Mouse (Mus musculus) ES-Bruce4 (cell line): ENCODE data around the gene Pdzph1.

ENCODE experiments used
- CTCF ChIP-seq: IDR thresholded peaks from one replicate; pipeline ENCODE4 v1.8.1; 2011; ENCODE audit warnings: low read depth, low read length
- EP300 ChIP-seq: IDR thresholded peaks from 2 replicates; pipeline ENCODE4 v1.6.1; 2011; ENCODE audit warnings: low read depth, low read length; ENCODE audit not compliant: insufficient read depth
- POLR2A ChIP-seq: IDR thresholded peaks from one replicate; pipeline ENCODE4 v1.8.1; 2011; ENCODE audit warnings: low read length; ENCODE audit not compliant: insufficient read depth

DNA sequence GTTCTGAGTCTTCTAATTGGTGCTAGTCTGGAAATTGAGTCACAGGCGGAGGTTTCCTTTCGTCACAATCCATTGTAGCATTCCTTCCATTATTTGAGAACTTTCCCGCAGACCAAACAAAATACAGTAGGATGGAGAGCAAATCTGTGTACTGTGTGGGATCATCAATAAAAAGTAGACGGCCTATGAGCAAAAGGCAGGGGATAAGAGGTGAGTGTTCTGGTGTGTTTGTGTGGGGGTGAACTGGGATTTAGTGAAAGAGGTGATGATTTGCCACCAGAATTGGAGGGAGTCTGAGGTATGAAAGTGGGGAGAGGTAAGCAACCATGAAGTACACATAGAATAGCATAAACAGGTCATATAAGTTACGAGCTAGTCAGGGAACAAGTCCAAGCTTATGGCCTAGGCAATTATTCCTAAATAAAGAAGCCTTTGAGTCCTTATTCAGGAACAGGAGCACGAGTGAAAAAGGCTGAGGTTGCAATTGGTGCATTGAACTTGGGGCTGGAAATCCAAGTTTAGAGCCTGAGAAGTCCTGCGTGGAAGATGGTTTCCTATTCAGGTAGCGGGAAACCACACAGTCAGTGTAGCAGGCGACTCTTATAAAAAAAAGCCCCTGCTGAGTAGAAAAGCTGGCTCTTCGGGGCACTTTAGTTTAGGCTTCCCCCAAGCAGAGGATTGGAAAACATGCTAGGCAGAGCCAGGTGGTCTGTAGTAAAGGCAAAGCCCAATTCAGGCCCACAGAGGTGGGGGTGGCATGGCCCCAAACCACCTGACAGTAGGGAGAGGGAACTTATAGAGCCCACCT lies 48.0 kb downstream of the Pdzph1 start:
- TF ChIP-seq CTCF (no peak), EP300 (no peak), POLR2A (no peak)
